Mouse (Mus musculus) cerebellum, adult 2 months (tissue): ENCODE data around the gene Mrtfa. TPM values are rescaled to one million over a fixed set of nuclear protein-coding genes. Genes with fewer than 3 reads are reported as not detected.

Experiments used
- DNase-seq, 2 experiments: peaks; one replicate each; pipeline ENCODE4 v3.0.0; 2021
- H3K27ac ChIP-seq: fragments of 200-500 bp; 2 replicates; pipeline ENCODE4 v1.5.1; 2012; ENCODE audit warnings: low read length, control low read depth, inconsistent platforms; ENCODE audit not compliant: insufficient read depth
- H3K27me3 ChIP-seq: fragments of 200-500 bp; 2 replicates; pipeline ENCODE4 v1.6.1; 2012; ENCODE audit warnings: inconsistent platforms, mild to moderate bottlenecking, low read length, moderate library complexity; ENCODE audit not compliant: control insufficient read depth, insufficient read depth
- H3K4me1 ChIP-seq: fragments of 200-500 bp; 2 replicates; pipeline ENCODE4 v1.6.1; 2011; ENCODE audit warnings: low read length; ENCODE audit not compliant: control insufficient read depth, insufficient read depth
- H3K4me3 ChIP-seq: fragments of 200-500 bp; replicated peaks from 2 replicates; pipeline ENCODE3; 2011; ENCODE audit warnings: mild to moderate bottlenecking, low read depth, low read length, control low read depth; ENCODE audit not compliant: insufficient read depth
- CTCF ChIP-seq: fragments of 200-500 bp; IDR thresholded peaks from 2 replicates; pipeline ENCODE4 v1.5.1; 2011; ENCODE audit warnings: low read depth, mild to moderate bottlenecking, control low read depth, low read length, moderate library complexity, borderline replicate concordance; ENCODE audit not compliant: insufficient read depth
- POLR2A ChIP-seq: fragments of 200-500 bp; IDR thresholded peaks from 2 replicates; pipeline ENCODE4 v1.6.1; 2011; ENCODE audit warnings: low read length, control low read depth, borderline replicate concordance; ENCODE audit not compliant: insufficient read depth
- WGBS: fragments of 180-500 bp; shearing (Covaris S2); methylation state at CpG from one replicate; pipeline ENCODE4 v1.1.7; 2018; 5-methylcytosine and 5-hydroxymethylcytosine counted together
- polyA plus RNA-seq: library from polyadenylated mRNA; depleted of rRNA; stranded (reverse); fragments of >200 nt; gene quantifications from 2 replicates; pipeline ENCODE4 v1.2.3, GENCODE M21; 2012

Mrtfa gene
- polyA plus RNA-seq, 1 experiment: 20.0 TPM

DNA sequence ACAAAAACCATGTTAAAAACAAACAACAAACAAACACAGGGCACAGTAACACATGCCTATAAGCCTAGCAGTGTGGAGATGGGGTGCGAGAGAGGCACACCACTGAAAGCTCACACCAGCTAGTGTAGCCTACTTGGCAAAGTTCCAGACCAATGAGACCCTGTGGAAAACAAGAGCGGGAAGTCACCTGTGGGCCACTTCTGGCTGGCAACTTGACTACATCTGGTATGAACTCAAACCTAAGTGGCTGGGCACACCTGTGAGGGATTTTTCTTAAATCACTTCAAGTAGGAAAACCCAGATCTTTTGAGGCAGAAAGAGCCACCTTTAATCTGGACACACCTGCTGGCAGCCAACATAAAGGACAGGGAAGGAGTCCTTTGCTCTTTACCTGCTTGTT lies 11.0 kb downstream of the Mrtfa start:
- H3K4me3 ChIP-seq: no peak overlapping the region
- TF ChIP-seq POLR2A: no peak
- no peak for TF ChIP-seq CTCF
- 85% methylated on average over 2 of the region's 2 CpGs for WGBS
- H3K27ac ChIP-seq: no peak overlapping the region
- no peaks in the 10 kb centered on the region for H3K4me1 ChIP-seq
- no peak for DNase-seq
- H3K27me3 ChIP-seq: no peaks in the 10 kb centered on the region

DNA sequence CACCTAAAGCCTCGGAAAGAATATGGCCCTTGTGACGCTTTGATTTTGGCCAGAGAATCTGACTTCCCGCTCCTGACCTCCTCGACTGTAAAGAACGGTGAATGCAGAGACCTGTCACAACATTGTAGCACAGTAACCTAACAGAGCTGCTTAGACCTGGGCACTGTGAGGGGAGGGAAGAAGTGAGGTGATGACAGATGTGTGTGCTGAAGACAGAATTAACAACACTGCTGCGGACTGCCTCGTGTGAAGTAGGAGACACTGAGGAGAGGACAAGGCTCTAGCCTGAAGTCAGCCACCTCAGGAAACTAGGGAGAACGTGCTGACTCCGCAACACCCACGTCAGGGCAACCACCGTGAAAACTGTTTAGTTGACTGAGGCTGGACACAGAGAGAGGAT lies 11.9 kb downstream of the Mrtfa start:
- H3K4me3 ChIP-seq: no peak overlapping the region
- TF ChIP-seq CTCF (no peak), POLR2A (no peak)
- H3K27me3 ChIP-seq: no peaks in the 10 kb centered on the region
- H3K27ac ChIP-seq: no peak overlapping the region
- DNase-seq: no peak
- no peaks in the 10 kb centered on the region for H3K4me1 ChIP-seq
- 74% methylated on average over 11 of the region's 11 CpGs for WGBS

DNA sequence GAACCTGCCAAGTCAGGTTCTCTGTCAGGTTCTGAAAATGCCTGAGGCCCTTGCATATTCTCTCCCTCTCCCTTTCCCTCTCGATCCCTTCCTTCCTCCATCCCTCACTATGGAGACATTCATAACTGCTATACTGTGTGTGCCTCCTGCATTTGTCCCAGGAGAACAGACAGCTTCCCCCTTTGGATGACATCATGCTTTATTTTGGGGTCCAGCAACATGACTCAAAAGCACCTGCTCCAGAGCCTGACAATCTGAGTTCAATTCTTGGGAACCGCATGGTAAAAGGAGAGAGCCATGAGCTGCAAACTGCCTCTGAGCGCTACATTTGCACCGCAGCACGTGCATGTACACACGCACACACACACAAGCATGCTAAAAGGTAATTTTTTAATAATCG lies 12.7 kb downstream of the Mrtfa start:
- Histone ChIP-seq H3K4me1 (no peaks in the 10 kb centered on the region), H3K27me3 (no peaks in the 10 kb centered on the region), H3K4me3 (no peak overlapping the region), H3K27ac (no peak overlapping the region)
- no peak for DNase-seq
- WGBS: 92% methylated on average over 7 of the region's 7 CpGs
- TF ChIP-seq CTCF: no peak
- TF ChIP-seq POLR2A: no peak

DNA sequence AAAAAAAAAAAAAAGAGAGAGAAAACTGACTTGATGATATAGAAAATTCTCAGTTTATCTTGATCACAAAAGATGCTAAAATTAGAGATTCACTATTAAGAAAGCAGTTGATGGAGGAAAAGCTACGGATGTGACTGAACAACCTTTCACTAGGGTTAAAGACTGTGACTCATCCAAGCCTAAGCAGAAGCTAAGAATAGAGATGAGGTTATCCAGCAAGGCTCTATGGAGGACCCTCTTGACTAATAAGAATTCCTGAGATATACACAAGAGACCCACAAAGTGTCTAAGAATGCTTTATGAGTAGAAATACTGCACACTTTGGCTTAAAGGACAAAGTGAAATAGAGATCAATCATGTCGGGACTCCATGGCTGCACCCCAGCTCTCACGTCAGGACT lies 14.9 kb downstream of the Mrtfa start:
- H3K27ac ChIP-seq: no peak overlapping the region
- 89% methylated on average over 3 of the region's 3 CpGs for WGBS
- TF ChIP-seq POLR2A (no peak), CTCF (no peak)
- H3K4me1 ChIP-seq: no peaks in the 10 kb centered on the region
- H3K27me3 ChIP-seq: no peaks in the 10 kb centered on the region
- DNase-seq: no peak
- no peak overlapping the region for H3K4me3 ChIP-seq

DNA sequence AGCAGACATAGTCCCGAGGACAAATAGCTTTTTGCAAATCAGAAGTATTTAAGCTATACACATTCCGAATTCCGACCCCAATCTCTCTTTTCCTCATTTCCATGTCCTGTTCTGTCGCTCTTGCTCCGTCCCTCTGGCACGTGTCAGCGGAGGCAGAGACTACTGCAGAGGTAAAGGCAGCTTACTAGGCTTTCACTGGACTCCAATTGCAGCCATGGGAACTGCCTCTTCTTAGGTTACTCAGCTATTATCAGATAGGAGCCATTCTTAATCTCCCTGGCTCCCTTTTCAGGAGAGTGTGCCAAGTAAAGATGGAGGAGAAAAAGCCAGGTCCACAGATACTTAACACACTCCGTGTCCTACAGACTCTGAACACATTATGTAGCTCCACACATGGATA lies 18.3 kb downstream of the Mrtfa start:
- no peak overlapping the region for H3K4me3 ChIP-seq
- no peak overlapping the region for H3K27ac ChIP-seq
- no peaks in the 10 kb centered on the region for H3K27me3 ChIP-seq
- no peaks in the 10 kb centered on the region; the same call in 1 of the 2 replicates for H3K4me1 ChIP-seq
- TF ChIP-seq CTCF (no peak), POLR2A (no peak)
- no peak for DNase-seq
- WGBS: 90% methylated on average over 8 of the region's 8 CpGs

DNA sequence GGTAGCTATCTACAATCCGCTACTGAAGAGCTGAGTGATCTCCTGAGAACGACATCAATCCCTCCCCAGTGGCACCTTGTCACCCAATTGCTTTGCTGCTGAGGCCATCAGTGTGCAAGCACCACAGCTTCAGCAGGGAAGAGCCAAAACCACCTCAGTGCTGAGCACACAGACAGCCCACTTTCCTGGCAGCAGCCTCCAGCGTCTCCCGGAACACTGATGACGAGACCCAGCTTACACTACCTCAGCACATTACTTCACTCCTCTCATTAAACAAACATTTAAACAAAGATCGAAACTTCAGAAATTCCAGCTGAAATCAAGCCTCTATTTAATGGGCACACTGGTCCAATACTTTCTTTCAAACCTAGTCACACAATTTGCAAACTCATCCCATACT lies 21.8 kb downstream of the Mrtfa start:
- no peak for DNase-seq
- TF ChIP-seq POLR2A (no peak), CTCF (no peak)
- WGBS: 74% methylated on average over 6 of the region's 6 CpGs

DNA sequence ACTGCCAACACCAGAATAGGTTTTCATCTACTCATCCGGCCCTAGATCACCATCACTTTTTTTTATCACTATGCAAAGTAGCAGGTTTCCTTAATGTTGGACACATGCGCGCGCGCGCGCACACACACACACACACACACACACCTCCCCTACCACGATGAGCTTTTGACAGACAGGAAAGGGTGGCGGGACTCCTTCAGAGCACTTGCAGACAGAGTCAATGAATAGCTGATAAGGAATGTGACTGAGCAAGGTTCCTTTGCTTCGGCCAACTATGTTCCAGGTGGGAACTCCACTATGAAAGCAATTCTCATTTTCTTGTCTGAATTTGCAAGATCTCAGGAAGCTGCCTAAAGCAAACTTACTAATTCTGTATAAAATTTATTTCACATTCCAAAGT lies 22.7 kb downstream of the Mrtfa start:
- Histone ChIP-seq H3K27ac (no peak overlapping the region), H3K4me3 (no peak overlapping the region), H3K4me1 (no peaks in the 10 kb centered on the region; the same call in 1 of the 2 replicates), H3K27me3 (no peaks in the 10 kb centered on the region)
- no peak for DNase-seq
- 96% methylated on average over 10 of the region's 10 CpGs for WGBS
- TF ChIP-seq CTCF (no peak), POLR2A (no peak)

More for the DNA sequence above, 21.8 kb downstream of the Mrtfa start:
- Histone ChIP-seq H3K4me1 (no peaks in the 10 kb centered on the region; the same call in 1 of the 2 replicates), H3K4me3 (no peak overlapping the region), H3K27ac (no peak overlapping the region), H3K27me3 (no peaks in the 10 kb centered on the region)

DNA sequence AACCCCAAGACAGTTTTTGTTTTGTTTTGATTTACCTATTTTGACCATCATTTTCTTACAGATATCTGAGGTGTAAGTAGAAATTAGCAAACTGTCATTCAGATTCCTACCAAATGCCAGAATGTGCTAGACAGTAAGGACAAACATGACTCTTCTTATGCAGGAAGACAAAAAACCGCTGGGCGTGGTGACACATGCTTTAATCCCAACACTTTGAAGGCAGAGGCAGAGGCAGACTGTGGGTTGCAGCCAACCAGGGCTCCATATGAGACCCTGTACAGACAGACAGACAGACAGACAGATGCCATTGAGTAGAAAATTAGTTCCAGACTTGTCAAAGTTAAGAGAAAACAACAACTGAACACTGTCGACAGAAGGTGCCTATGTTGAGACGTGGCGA lies 24.3 kb downstream of the Mrtfa start:
- no peak overlapping the region for H3K4me3 ChIP-seq
- no peaks in the 10 kb centered on the region for H3K27me3 ChIP-seq
- TF ChIP-seq CTCF: no peak
- no peak for TF ChIP-seq POLR2A
- no peak overlapping the region for H3K27ac ChIP-seq
- no peaks in the 10 kb centered on the region; the same call in 1 of the 2 replicates for H3K4me1 ChIP-seq
- WGBS: 90% methylated on average over 5 of the region's 5 CpGs
- no peak for DNase-seq
